Mouse (Mus musculus): ENCODE results near the gene Wdr62.

The Wdr62 gene

DNA sequence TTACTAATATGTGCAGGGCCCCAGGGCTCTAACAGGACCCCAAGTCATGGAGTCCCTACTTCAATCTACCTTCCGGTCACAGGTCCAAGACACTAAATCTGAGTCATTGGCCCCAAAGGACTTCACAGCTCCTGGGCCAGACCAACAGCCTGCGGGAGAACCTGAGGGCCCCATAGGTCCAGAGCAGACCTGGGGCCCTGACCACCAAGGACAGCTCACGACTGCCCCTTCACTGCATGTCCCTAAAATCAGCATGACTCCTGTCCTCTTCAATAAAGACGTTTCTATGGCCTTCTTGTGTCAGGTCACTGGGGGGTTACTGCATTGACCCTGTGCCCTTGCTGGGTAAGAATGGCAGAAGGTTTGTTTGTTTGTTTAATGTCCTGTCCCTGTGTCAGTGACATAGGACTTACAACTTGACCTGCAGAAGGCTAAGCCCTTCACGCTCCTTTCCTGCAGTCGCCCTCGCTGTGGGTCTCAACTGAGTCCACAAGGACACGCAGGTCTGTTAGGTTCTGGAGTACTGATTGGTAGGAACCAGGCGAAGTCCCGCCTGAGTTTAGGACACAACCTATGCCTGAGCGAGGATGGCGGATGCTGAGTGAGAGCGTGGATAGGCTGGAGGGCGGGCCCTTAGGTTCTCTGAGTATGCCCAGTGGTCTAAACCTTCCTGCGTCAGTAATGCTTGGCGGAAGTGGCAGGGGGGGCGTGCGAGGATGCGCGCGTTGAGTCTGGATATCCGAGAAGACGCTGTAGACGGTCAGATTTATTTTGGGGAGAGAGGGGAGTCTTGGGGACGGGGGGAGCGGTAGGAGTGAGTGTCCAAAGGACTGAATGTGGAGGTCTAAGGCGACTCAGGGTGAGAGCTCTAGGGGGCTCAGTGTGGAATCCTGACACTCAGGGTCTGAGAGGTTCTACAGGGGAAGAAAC is 28.1 kb upstream of the Wdr62 start, which contains the start of gene Alkbh6:
Alkbh6 (plus strand) TSS at position 642 of the 930 bp plus-strand sequence.
- ATAC-seq (ENCODE audit: insufficient number of reproducible peaks, low FRiP score, low TSS enrichment), result peak; percentile 98

DNA sequence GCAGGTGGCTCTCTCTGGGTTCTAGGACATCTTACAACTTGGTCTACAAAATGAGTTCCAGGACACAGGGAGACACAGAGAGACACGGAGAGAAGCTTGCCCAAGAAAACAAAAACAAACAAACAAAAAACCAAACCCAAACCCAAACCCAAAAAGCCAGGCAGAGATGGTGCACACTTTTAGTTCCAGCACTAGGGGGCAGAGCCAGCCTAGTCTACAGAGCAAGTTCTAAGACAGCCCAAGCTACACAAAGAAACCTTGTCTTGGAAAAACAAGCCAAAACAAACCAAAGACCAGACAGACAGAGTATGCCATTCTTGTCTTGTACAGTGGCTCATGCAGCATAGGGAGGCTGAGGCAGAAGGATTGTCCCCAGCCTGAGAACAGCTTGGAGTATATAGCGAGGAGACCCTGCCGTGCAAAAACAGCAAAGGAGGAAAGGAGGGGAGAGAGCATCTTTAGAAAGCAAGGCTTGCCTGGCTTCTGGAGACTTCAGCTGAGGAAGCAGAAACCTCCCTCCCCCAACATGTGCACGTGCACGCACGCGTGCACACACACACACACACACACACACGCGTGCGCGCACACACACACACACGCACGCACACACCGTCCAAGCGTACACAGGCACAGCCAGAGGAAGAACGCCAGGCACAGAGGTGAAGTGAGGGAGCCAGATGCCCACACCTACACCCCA is 26.0 kb upstream of the Wdr62 start:
- ATAC-seq (ENCODE audit: insufficient number of reproducible peaks, low FRiP score, low TSS enrichment), result no peak

DNA sequence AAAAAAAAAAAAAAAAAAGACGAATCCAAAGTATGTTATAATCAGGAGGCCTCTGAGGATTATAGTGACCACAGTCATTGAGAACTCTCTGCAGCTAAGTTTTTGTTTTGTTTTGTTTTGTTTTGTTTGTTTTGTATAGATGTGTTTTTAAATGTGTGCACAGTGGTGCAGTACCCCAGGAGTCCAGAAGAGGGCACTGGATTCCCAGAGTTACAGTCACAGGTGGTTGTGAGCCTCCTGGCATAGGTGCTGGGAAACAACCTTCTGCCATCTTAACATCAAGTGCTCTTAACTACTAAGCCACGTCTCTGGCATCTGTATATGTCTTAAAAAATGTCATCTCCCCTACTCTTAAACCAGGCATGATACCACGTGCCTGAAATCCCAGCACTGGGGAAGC is 20.7 kb upstream of the Wdr62 start:
- ATAC-seq (ENCODE audit: insufficient number of reproducible peaks, low FRiP score, low TSS enrichment), result no peak

DNA sequence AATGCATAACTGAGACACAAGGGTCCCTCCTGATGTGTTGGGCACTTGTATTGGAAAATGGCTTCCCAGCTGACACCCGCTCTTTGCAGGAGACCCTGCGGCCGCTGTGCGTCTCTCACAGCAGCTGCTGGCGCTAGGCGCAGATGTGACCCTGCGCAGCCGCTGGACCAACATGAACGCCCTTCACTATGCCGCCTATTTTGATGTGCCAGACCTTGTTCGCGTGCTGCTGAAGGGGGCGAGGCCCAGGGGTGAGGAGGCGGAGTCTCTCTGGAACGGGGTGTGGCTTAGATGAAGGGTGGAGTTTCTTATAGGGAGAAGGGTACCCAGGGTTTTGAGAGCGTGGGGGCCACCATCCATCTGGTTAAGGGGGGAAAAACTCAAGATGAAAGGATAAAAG is 17.0 kb upstream of the Wdr62 start:
- ATAC-seq (ENCODE audit: insufficient number of reproducible peaks, low FRiP score, low TSS enrichment), result no peak

DNA sequence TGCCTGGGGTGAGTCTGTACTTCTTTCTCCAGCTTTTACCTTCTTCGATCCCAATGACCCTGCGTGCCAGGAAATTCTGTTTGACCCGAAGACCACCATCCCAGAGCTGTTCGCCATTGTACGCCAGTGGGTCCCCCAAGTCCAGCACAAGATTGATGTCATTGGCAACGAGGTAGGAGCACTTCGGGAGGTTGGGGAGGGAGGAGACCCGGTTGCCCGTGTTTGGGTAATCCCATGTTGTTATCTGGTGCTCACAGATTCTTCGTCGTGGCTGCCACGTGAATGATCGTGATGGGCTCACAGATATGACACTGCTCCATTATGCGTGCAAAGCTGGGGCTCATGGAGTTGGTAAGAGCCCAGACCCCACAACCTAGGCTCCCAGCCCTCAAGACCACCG is 16.6 kb upstream of the Wdr62 start:
- ATAC-seq (ENCODE audit: insufficient number of reproducible peaks, low FRiP score, low TSS enrichment), result no peak

DNA sequence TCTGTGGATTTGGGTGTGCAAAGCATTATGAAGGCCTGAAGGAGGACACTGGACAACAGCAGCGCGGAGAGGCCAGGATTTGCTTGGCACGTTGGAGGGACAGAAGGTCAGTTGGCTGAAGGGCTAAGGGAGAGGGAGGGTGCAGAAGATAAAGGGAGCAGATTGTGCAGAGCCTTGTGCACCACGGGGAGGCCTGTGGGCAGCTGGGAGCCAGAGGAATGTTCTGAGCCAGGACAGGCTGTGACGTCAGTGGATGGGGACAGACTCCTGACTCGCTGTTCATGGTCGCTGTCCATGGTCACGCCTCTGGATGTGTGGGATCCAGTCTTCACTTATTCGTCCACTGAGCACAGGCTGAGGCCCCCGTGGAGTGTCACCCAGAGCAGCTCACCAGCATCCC is 14.9 kb upstream of the Wdr62 start:
- ATAC-seq (ENCODE audit: insufficient number of reproducible peaks, low FRiP score, low TSS enrichment), result peak; percentile 72; the same call in 1 of the 2 replicates

DNA sequence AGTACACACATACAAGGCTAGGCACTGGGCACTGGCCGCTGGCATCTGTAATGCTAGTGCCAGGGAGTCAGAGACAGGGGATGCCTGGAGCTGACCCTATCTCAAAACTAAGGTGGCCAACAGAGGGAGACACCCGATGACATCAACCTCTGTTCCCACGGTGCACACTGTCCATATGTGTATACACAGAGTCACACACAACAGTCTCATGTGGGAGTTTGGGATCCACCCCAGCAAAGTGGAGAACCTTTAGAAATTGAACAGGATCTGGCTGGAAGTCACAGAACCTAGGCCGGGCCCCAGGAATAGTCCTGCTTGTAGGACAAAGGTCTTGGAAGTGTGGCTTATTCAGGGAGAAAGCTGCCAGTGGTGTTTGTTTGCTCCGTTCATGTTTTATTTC is 14.1 kb upstream of the Wdr62 start:
- ATAC-seq (ENCODE audit: insufficient number of reproducible peaks, low FRiP score, low TSS enrichment), result no peak

DNA sequence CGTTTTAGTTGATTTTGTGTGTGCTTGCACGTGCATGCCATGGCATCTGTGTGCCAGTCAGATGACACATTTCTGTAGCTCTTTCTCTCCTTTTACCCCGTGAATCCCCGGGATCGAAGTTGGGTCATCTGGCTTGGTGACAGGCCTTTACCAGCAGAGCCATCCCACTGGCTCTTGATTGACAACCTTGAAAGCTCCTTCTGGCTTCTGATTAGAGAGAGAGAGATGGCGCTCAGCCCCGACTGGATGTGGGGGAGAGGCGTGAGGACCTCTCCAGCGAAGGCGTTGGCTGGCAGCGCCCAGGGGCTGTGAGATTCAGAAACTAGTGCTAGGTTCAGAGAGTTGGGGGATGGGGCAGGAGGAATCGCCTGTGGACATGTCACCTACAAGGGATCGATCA is 13.6 kb upstream of the Wdr62 start:
- ATAC-seq (ENCODE audit: insufficient number of reproducible peaks, low FRiP score, low TSS enrichment), result no peak

DNA sequence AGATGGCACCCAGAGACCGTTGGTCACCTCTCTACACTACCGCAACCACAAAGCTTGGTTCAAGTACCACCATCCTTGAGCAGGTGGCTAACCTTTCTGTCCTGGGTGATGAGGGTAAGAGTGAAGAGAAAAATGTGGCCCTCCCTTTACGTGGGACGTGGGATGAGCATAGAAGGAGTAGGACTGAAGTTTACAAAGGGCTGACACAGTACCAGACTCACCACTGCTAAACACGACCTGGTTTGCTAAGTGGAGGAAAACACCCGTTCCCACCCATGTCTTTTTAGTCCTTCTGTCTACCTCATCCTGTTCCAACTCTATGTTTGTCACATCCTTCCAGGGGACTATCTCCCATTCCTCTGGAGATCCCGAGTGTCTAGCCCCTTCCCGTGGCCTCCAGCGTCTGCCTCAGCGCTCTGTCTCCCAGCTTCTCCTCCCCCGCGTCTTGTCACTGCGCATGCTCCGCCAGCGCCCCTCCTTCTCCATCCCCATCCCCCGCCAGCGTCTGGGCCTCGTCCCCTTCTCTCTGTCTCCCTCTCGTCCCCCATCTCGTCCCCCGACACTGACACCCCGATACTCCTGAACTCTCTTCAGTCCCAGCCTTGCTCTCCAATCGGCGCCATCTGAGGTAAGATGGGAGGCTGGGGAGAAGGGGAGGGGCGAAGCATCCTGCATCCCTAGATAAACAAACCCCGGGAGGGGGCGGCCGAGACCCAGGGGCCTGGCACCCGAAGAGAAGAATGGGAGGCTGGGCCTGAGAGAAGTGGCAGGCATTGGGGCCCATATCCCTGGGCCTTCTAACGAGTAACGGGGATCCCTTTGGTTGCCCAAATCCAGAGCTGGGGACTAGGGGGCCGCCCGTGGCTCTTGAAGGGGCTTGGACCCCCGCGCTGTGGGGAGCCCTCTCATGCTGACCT is 11.3 kb upstream of the Wdr62 start, which contains the start of gene Clip3:
Clip3 (plus strand) TSS at position 514 of the 917 bp plus-strand sequence.
- ATAC-seq (ENCODE audit: insufficient number of reproducible peaks, low FRiP score, low TSS enrichment), result peak; percentile 53; the same call in 1 of the 2 replicates

DNA sequence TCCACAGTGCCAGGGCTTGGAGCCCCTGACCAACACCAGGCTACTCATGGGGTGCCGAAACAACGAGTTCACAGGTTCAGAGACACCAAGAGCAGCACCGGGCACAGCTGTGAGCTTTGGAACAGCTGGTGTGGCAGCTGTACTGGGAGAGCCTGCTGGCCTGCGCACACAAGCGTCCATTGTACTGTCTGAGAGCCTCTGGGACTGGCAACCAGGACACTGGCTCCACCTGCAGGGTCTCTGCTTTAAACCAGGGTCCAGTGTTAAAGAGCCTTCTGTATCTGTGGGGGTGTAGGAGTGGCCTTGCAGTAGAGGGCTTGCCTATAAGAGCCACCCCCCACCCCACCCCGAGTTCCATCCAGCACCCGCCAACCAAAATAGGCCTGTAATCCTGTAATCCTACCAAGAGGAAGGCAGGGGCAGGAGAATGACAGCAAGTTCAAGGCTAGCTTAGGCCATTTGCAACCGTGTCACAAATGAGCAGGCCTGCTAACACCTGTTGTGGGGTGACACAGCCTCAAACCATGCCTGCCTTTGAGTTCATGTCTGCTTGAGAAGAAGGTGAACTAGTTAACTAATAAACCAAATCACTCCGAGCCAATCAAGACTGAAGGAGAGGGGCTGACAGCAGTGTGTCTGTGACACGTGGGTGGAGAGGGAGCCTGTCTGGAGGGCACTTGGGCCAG is 9.6 kb upstream of the Wdr62 start:
- ATAC-seq (ENCODE audit: insufficient number of reproducible peaks, low FRiP score, low TSS enrichment), result no peak

DNA sequence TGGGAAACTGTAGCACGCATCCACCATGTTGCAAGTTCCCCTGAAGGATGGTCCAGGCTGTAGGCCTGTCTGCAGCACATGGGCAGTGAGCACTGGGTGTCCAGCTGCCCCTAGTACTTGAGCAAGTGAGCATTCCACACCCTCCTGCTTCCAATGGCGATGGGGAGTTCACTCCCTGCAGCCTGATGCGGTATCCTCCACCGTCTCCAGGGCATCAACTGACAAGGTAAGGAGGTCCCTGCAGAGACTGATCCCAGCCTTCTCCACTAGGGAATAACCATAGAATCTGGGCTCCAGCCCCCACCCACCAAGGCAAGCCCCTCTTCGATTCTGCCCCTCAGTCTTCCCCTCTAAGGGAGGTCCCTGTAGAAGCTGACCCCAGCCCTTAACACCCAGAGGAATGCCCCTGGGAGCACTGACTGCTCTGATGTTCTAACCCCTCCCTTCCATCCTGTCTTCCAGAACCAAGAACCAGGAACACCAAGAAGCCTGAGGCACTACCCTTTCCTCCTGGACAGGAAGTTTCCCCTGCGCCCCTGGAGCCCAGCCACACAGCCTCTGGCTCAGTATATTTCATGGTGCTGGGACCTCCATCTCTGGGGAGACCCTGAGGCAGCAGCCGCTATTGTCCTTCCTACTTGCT is 9.0 kb upstream of the Wdr62 start:
- no peak for ATAC-seq (ENCODE audit: insufficient number of reproducible peaks, low FRiP score, low TSS enrichment)

DNA sequence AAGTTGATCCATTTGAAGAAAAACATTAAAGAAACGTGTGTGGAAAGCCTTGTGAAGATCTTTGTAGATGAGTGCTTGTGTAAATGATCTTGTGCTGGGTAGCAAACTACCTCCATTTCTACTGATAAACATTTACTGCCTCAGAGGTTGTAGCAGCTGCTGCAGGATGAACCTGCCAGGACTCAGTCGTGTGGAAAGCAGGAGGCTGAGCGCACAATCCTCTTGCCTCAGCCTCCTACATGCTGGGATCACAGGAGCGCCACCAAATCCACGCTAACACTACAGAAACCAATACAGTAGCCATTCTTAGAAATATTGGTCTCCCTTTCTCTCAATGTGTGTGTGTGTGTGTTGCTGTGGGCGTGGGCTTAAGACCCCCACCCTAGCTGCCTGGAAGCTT is 7.8 kb upstream of the Wdr62 start:
- no peak for ATAC-seq (ENCODE audit: insufficient number of reproducible peaks, low FRiP score, low TSS enrichment)

DNA sequence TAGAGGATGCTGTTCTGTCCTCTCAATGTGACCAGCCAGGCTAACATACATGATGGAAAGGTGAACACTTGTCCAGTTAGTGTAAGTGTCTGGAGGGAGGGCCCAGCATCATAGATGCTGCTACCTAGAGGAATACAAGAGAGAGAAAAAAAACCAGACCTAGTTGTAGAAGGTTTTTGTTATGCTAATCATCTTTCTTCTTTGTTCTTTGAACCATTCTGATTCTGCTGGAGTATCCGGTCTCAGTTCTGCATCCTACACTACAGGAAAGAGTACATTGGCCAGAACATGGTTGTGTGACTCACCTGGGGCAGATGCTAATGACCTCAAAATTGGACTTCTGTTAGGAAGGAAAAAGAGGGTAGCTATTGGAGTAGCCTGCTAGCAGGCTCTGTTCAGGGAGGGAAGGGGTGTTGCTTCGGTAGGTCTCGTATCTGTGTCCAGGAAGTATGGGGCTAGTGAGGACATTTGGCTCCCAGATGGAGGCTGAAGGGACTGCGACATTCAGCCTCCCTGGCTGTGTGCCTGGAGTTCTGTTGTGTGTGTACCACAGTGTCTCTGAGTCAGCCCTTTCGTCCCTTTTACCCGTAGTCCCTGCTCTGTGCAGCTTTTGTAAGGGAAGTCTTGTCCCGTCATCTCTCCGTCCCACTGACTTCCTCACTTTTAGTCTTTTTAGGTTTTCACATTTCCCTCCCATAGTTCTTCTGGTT is 6.6 kb upstream of the Wdr62 start:
- peak; percentile 17; the same call in 1 of the 2 replicates for ATAC-seq (ENCODE audit: insufficient number of reproducible peaks, low FRiP score, low TSS enrichment)

DNA sequence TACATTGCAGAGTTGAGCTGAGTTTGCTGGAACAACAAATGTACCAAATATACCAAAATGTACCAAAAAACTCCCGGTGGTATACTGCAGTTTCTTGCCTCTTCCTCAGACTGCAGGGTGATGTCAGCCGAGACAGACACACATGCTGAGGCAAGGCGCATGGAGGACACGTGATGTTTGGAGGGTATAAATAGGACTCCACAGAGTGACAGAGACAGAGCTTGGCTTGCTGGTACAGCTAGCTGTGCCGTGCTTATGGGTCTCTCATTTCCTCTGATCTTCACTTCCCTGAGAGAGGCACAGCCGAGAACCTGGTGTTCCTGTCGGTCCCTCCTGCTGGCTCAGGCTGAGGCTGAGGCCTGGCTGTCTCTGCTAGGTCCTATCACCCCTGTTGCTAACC is 2.5 kb upstream of the Wdr62 start:
- ATAC-seq (ENCODE audit: insufficient number of reproducible peaks, low FRiP score, low TSS enrichment), result no peak

DNA sequence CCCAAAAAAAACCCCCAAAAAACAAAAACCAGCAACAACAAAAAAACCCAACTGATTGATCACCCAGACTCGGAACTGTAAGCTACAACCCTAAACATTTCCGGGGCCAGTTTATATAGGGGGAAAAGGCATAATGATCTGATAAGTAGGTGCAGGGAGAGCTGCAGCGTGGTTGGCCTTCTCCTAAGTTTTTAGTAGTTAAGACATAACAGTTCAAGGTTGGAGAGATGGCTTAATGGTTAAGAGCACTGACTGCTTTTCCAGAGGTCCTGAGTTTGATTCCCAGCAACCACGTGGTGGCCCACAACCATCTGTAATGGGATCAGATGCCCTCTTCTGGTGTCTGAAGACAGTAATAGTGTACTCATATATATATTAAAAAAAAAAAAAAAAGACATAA is 1.3 kb upstream of the Wdr62 start:
- ATAC-seq (ENCODE audit: insufficient number of reproducible peaks, low FRiP score, low TSS enrichment), result no peak

DNA sequence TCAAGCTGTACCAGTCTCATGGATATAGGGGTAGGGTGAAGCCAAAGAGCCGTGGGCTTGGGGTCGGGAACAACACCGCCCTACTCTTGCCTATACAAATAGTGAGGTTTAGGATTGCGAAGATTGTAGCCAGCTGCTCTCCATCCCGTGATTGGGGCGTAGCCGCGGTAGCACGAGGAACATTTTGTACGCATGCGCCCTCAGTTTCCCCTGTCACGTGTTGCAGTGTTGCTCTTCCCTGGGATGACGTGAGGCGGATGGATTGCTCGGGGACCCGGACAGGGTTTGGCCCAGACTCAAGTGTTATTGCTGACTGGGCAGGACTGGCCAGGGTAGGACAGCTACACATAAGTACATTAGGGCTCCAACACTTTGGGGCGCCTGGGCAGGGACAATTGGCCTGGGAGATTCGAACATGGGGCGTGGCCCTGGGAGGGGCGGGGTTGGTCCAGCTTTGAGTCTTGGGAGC is 485 bp upstream of the Wdr62 start:
- peak; percentile 74 for ATAC-seq (ENCODE audit: insufficient number of reproducible peaks, low FRiP score, low TSS enrichment)

DNA sequence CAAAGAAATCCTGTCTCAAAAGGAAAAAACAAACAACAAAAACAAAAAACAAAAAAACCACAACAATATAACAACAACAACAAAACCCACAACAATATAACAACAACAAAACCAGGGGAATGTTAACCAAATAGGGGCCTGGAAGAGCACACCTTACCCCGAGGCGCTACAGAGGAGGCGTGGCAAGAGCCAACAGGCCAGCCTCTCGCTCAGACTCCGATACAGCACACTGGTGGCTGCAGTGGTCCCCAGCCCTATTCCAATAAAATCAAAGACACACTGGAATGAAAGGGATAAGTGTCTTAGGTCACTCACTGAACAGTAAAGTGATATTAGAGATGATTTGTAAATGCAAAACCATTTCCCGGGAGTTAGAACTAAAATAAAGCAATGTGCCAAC is 683 bp downstream of the Wdr62 start:
- no peak for ATAC-seq (ENCODE audit: insufficient number of reproducible peaks, low FRiP score, low TSS enrichment)

DNA sequence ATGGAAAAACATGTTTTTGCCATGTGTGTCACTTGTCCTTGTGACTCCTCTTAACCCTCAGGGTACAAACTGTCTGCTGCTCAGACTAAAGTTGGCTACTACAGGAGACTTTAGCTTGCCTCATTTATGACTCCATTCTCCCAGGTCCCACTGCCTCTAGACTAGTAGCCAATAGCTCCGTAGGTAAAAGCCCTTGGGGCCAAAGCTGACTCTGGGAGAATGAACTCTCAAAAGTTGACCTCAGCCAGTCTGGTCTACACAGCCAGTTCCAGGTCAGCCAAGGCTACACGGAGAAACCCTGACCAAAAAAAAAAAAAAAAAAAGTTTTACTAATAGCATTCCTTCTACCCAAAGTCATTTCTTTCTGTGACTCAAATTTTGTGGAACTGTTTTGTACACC is 1.3 kb downstream of the Wdr62 start:
- ATAC-seq (ENCODE audit: insufficient number of reproducible peaks, low FRiP score, low TSS enrichment), result no peak

DNA sequence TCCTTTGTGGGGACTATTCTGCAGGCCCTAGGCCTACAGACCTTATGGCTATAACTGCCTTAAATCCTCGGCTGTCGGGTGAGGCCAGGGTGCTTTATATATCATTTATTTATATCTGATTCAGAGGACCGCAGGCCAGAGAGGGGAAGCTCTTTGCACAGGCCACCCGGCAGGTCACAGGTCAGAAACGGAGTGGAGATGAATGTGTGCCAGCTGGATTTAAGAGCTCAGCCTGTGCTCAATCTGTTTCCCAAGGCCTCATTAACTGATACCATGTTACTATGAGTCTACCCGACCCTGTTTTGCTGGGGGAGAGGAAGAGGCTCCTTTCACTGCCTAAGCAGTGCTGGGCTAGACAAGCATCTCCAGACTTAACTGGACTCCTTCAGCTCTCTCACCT is 5.8 kb downstream of the Wdr62 start:
- no peak for ATAC-seq (ENCODE audit: insufficient number of reproducible peaks, low FRiP score, low TSS enrichment)

Measured in cerebellum, adult (tissue).